Mouse (Mus musculus) liver, adult 2 months (tissue): ENCODE data around the gene Map2.

ENCODE experiments used
- CTCF ChIP-seq: fragments of 200-500 bp; IDR thresholded peaks from 2 replicates; pipeline ENCODE4 v1.5.1; 2011; ENCODE audit warnings: low read depth, low read length, control low read depth
- POLR2A ChIP-seq: fragments of 200-500 bp; IDR thresholded peaks from 2 replicates; pipeline ENCODE4 v1.6.1; 2011; ENCODE audit warnings: low read length, control low read depth; ENCODE audit not compliant: insufficient read depth; ENCODE audit errors: extremely low read depth

- TF ChIP-seq CTCF (no peak), POLR2A (no peak)
These were observed 189.3 kb downstream of the Map2 start for GRCm38 (mm10) chr1:66364386-66364785.
